Mouse (Mus musculus) neural tube, embryonic 11.5 days (tissue): ENCODE data around the gene Cbll1. TPM values are rescaled to one million over a fixed set of nuclear protein-coding genes. Genes with fewer than 3 reads are reported as not detected.
A peak's percentile ranks its signal among the peaks of the same experiment; 100 is the strongest.
"Not testable (repeated sequence)": the region's sequence is repeated elsewhere in the genome, so short reads cannot be mapped to it uniquely, and the experiment has no call there.

Experiments used
- ATAC-seq: fragments of 200-750 bp; cut with Nextera tagmentation; 2 replicates; pipeline ENCODE4 v1.8.0; 2017; ENCODE audit warnings: moderate number of reproducible peaks, mild to moderate bottlenecking, moderate TSS enrichment, moderate library complexity; ENCODE audit not compliant: insufficient read depth, low FRiP score, low TSS enrichment
- DNase-seq: peaks from one replicate; pipeline ENCODE4 v3.0.0-alpha.2; 2015; ENCODE audit warnings: low spot score
- H3K27ac ChIP-seq: fragments of 300-500 bp; sonication (generic); 2 replicates; pipeline ENCODE4 v1.5.1; 2014; ENCODE audit warnings: low read depth, mild to moderate bottlenecking, low read length
- H3K27me3 ChIP-seq: fragments of 300-500 bp; sonication (generic); 2 replicates; pipeline ENCODE4 v1.6.1; 2014; ENCODE audit warnings: mild to moderate bottlenecking, low read length, mixed read lengths; ENCODE audit not compliant: control insufficient read depth, insufficient read depth
- H3K36me3 ChIP-seq: fragments of 300-500 bp; sonication (generic); 2 replicates; pipeline ENCODE4 v1.6.1; 2014; ENCODE audit warnings: mild to moderate bottlenecking, low read length, moderate library complexity, mixed read lengths; ENCODE audit not compliant: control insufficient read depth, insufficient read depth
- H3K4me1 ChIP-seq: fragments of 300-500 bp; sonication (generic); 2 replicates; pipeline ENCODE4 v1.6.1; 2014; ENCODE audit warnings: low read length, mixed read lengths; ENCODE audit not compliant: control insufficient read depth, insufficient read depth
- H3K4me2 ChIP-seq: fragments of 300-500 bp; sonication (generic); 2 replicates; pipeline ENCODE4 v1.6.1; 2014; ENCODE audit warnings: low read depth, mild to moderate bottlenecking, moderate library complexity
- H3K4me3 ChIP-seq: fragments of 300-500 bp; sonication (generic); 2 replicates; pipeline ENCODE4 v1.5.1; 2014; ENCODE audit warnings: low read depth, low read length
- H3K9ac ChIP-seq: fragments of 300-500 bp; sonication (generic); 2 replicates; pipeline ENCODE4 v1.6.1; 2014; ENCODE audit warnings: mild to moderate bottlenecking, low read length
- H3K9me3 ChIP-seq: fragments of 300-500 bp; sonication (generic); 2 replicates; pipeline ENCODE4 v1.6.1; 2016; ENCODE audit warnings: low read length; ENCODE audit not compliant: control insufficient read depth
- WGBS: fragments of 180-500 bp; shearing (Covaris S2); extraction: QIAGEN DNeasy Blood & Tissue Kit; methylation state at CpG from one replicate; pipeline ENCODE4 v1.1.7; 2014; 5-methylcytosine and 5-hydroxymethylcytosine counted together
- polyA plus RNA-seq: library from polyadenylated mRNA; unstranded; fragments of >200 nt; fragmentation: Nextera tagmentation; extraction: Ambion mirVana; gene quantifications from 2 replicates; pipeline ENCODE4 v1.2.1, GENCODE M21; 2014

Gene Cbll1
- polyA plus RNA-seq, 1 experiment from 2014 or later: 27.8 TPM

DNA sequence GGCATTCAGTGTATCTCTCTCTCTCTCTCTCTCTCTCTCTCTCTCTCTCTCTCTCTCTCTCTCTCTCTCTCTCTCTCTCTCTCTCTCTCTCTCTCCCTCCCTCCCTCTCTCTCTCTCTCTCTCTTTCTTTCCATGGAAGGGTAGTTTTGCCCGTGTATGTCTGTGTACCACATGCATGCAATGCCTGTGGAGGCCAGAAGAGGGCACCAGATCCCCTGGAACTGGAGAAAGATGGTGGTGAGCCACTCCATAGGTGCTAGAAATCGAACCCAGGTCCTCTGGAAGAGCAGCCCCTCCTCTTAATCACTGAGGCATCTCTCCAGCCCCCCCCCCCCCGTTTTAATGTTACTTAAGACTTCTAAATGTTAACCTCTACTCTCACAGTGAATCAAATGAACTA, 39.1 kb downstream of the Cbll1 start:
- not testable (repeated sequence) for H3K9me3 ChIP-seq, H3K36me3 ChIP-seq, H3K9ac ChIP-seq, H3K4me1 ChIP-seq, H3K4me2 ChIP-seq, DNase-seq, ATAC-seq, H3K27ac ChIP-seq, H3K4me3 ChIP-seq, H3K27me3 ChIP-seq
- 45% methylated on average over 3 of the region's 3 CpGs for WGBS

DNA sequence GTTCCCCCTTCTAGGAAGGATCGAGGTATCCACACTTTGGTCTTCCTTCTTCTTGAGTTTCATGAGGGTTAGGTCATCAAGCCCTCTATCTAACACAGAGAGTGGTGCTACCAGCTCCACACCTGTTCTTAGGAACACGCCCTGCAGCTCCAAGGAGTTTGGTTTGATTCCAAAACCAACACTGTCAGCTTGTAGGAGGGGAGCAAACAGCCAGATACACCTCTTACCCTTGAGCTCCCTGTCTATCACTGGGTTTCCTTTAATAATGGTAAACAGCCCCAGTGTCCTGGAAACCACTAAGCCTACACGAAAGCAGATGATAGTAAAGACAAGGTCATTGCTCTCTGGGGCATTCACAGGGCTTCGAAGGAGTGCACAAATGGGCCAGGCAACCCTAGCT, 40.9 kb downstream of the Cbll1 start:
- H3K4me3 ChIP-seq: no peak overlapping the region
- H3K4me1 ChIP-seq: no peaks in the 10 kb centered on the region
- DNase-seq (no peak), ATAC-seq (no peak)
- no peak overlapping the region for H3K27ac ChIP-seq
- H3K4me2 ChIP-seq: no peak overlapping the region
- no peaks in the 10 kb centered on the region for H3K27me3 ChIP-seq
- H3K9me3 ChIP-seq: no peaks in the 10 kb centered on the region
- no peaks in the 10 kb centered on the region for H3K36me3 ChIP-seq
- 76% methylated on average over 4 of the region's 4 CpGs for WGBS
- H3K9ac ChIP-seq: no peak overlapping the region

DNA sequence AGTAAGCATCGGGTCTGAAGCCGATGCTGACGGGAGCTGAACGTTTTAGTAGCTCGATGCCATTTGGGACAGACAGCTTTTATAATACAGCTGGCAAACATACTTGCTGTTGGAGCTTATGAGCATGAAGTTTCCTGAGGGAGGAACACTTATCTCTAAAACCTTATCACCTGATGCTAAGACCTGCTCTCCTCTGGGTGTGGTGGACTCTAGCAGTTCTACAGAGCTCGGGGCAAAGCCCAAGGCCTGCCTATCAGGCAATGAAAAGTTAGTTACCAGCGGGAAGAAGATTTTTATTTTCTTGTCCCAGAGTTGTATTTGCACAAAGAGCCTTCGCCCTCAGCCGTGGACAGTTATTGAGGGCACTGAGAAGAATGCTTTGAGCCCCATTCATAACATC, 43.1 kb downstream of the Cbll1 start:
- H3K4me3 ChIP-seq: no peak overlapping the region
- no peaks in the 10 kb centered on the region for H3K9me3 ChIP-seq
- H3K4me1 ChIP-seq: no peaks in the 10 kb centered on the region
- H3K27ac ChIP-seq: no peak overlapping the region
- H3K9ac ChIP-seq: no peak overlapping the region
- ATAC-seq (no peak), DNase-seq (no peak)
- WGBS: 89% methylated on average over 9 of the region's 9 CpGs
- H3K36me3 ChIP-seq: no peaks in the 10 kb centered on the region
- no peaks in the 10 kb centered on the region for H3K27me3 ChIP-seq
- H3K4me2 ChIP-seq: no peak overlapping the region

DNA sequence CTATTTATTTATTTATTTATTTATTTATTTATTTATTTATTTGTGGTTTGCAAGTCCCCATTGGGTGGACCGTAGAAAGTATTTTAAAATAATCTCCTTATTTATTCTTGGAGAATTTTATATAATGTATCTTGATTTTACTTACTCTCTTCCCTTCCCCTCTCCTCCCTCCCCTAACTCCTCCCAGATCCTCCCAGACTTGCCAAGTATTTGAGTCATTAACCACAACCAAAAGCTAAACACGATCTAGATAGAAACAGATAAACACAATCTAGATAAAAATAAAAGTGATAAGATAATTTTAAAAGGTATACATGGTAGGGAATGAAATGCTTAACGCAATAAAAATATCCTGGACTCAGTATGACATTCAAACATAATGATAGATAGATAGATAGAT, 50.1 kb downstream of the Cbll1 start:
- no peak overlapping the region for H3K4me2 ChIP-seq
- H3K9ac ChIP-seq: no peak overlapping the region
- H3K4me3 ChIP-seq: no peak overlapping the region
- no peaks in the 10 kb centered on the region for H3K27me3 ChIP-seq
- H3K9me3 ChIP-seq: no peaks in the 10 kb centered on the region
- DNase-seq: no peak
- H3K4me1 ChIP-seq: no peaks in the 10 kb centered on the region
- no peaks in the 10 kb centered on the region for H3K36me3 ChIP-seq
- 90% methylated on average over 3 of the region's 3 CpGs for WGBS
- no peak overlapping the region for H3K27ac ChIP-seq
- ATAC-seq: no peak

DNA sequence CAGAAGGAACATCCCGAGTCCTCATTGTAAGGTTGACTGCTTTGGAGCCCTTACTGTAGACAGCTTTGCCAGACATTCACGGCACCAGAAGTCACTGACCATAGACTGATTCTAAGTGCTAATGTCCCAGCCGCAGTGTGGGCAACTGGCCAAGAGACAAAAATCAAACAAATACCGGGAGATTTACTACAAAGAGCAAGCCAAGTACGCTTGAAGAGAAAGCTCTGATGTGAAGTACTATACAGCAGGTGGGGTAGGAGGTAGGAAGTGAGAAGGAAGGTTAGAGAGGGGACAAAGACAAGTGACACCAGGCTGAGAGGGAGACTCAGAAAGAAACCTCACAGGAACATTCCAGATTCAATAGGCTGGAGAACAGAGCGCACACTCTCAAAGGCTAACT, 54.6 kb downstream of the Cbll1 start:
- no peaks in the 10 kb centered on the region for H3K36me3 ChIP-seq
- ATAC-seq: no peak
- whole genome bisulfite sequencing: 82% methylated on average over 6 of the region's 6 CpGs

DNA sequence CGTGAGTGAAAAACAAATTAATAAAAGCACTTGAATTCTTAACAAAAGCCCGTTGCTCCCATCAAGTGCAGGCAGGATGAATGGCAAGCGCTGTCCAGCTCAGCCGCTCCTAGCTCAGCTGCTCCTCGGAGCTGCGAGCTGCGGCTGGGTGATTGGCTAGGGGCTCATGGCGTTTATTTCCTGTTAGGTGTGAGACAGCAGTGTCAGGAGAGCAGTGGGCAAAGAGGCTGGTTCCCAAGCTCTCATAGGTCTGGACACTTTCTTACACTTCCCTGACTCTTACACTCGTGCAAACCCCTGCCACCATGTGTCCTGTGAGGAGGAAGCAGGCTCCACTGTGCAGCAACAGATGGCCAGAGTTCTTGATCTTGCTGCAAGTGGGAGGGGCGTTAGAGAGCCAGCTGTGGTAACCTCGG, 55.3 kb downstream of the Cbll1 start:
- no peaks in the 10 kb centered on the region for H3K36me3 ChIP-seq
- peak overlapping the region; percentile 15; the same call in 1 of the 2 replicates for H3K9ac ChIP-seq
- WGBS: 3% methylated on average over 11 of the region's 11 CpGs
- ATAC-seq: peak; percentile 60; the same call in 1 of the 2 replicates
- H3K4me3 ChIP-seq: peak overlapping the region; percentile 12; the same call in 1 of the 2 replicates
- peak overlapping the region; percentile 37 for H3K4me2 ChIP-seq
- H3K9me3 ChIP-seq: no peaks in the 10 kb centered on the region
- H3K27ac ChIP-seq: no peak overlapping the region
- no peaks in the 10 kb centered on the region for H3K27me3 ChIP-seq
- H3K4me1 ChIP-seq: no peaks in the 10 kb centered on the region
- peak; percentile 63 for DNase-seq

More for the DNA sequence above, 54.6 kb downstream of the Cbll1 start:
- no peak overlapping the region for H3K9ac ChIP-seq
- no peak overlapping the region for H3K27ac ChIP-seq
- H3K4me3 ChIP-seq: no peak overlapping the region
- no peaks in the 10 kb centered on the region for H3K27me3 ChIP-seq
- no peaks in the 10 kb centered on the region for H3K4me1 ChIP-seq
- DNase-seq: no peak
- H3K9me3 ChIP-seq: no peaks in the 10 kb centered on the region
- H3K4me2 ChIP-seq: no peak overlapping the region

DNA sequence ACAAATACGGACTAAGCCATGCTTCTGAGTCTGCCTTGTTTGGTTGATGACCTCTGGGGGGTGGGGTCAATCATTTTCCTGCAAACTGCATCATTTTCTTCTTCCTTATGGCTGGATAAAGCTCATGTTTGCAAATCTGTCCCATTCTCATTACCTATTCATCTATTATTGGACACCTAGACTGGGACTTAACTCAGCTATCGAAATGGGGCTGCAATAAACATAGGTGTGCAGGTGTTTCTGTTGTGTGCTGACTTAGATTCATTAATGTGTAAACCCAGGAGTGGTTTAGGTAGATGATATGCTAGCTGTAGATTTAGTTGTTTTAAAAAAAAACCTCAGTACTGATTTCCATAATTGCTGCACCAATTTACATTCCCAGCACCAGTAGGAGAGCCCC, 59.8 kb downstream of the Cbll1 start:
- ATAC-seq (no peak), DNase-seq (no peak)
- Histone ChIP-seq H3K9me3 (no peaks in the 10 kb centered on the region), H3K4me3 (no peak overlapping the region), H3K27me3 (no peaks in the 10 kb centered on the region), H3K9ac (no peak overlapping the region), H3K36me3 (no peaks in the 10 kb centered on the region), H3K27ac (no peak overlapping the region), H3K4me2 (no peak overlapping the region), H3K4me1 (no peaks in the 10 kb centered on the region)
- WGBS: 87% methylated on average over 2 of the region's 2 CpGs

DNA sequence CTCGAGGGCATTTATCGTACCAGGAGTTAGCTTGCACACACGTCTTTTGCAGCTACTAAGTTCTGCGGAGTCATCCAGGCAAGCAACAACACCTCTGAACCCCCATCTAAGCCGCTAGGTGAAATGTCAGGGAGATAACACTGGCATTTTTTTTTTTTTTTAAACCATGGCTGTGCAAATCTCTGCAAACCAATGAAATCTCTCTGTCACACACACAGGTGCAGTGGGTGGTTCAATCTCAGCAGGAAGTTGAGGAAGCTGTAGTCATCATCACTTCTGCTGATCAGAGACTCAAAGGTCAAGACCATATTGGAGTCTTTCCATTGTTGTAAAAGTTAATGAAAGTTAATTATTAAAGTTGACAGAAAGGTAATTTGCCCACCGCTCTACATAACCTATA, 61.6 kb downstream of the Cbll1 start:
- no peak for ATAC-seq
- no peak for DNase-seq
- no peak overlapping the region for H3K27ac ChIP-seq
- no peaks in the 10 kb centered on the region for H3K4me1 ChIP-seq
- no peak overlapping the region for H3K9ac ChIP-seq
- WGBS: 77% methylated on average over 6 of the region's 6 CpGs
- H3K4me3 ChIP-seq: no peak overlapping the region
- H3K4me2 ChIP-seq: no peak overlapping the region
- H3K27me3 ChIP-seq: no peaks in the 10 kb centered on the region
- H3K36me3 ChIP-seq: no peaks in the 10 kb centered on the region
- no peaks in the 10 kb centered on the region for H3K9me3 ChIP-seq
